Mouse (Mus musculus): ENCODE data around the gene Bmp7.

DNA sequence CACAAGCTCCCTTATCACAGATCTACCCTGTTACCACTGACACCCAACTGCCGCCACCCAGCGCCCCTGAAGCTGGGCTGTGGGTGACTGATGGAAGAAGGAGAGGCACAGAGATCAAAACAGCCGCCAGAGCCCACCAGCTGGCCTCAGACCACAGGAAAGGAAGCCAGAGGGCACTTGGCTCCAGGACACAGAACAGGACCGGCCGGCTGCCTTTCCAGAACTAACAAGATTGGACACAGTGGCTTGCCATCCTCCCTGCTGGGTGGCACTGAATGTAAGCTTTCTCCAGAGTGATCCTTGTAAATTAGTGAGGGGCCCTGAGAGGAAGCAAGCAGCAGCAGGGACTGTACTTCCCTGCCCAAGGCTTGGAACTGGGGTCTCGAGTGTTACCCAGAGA is 30.7 kb downstream of the Bmp7 start:
- no peak for TF ChIP-seq CTCF (IDR thresholded peaks at IDR 0.05; ENCODE audit: extremely low read depth, insufficient read length, insufficient replicate concordance, low read depth, low read length)
- TF ChIP-seq POLR2A (IDR thresholded peaks at IDR 0.05; ENCODE audit: low read depth, low read length), result no peak

Data from small intestine, adult 2 months (tissue).